Mouse (Mus musculus) Patski (cell line): ENCODE data around the gene Wscd2. TPM values are rescaled to one million over a fixed set of nuclear protein-coding genes. Genes with fewer than 3 reads are reported as not detected.

ENCODE experiments used
- ATAC-seq: fragments of 100-300 bp; one replicate; pipeline ENCODE4 v1.8.0; 2021
- CTCF ChIA-PET: fragments of 350-600 bp; sonication (Branson Sonifier 250); formaldehyde crosslinking; loops from one replicate; lab custom pipeline; 2022; ENCODE audit warnings: inconsistent platforms; lab: Charles Lee
- POLR2A ChIA-PET: fragments of 350-600 bp; sonication (Branson Sonifier 250); formaldehyde crosslinking; loops from one replicate; lab custom pipeline; 2022; ENCODE audit warnings: antibody characterized with exemption, inconsistent platforms; lab: Charles Lee
- DNase-seq: peaks from one replicate; pipeline ENCODE4 v3.0.0-alpha.2; 2011; ENCODE audit warnings: low read depth, low spot score
- H3K27me3 ChIP-seq: fragments of 371-371 bp; one replicate; pipeline ENCODE4 v1.5.1; 2021
- CTCF ChIP-seq: fragments of 100-300 bp; IDR thresholded peaks from one replicate; pipeline ENCODE4 v1.5.1; 2021
- in situ Hi-C: fragments of 300-500 bp; cut with MboI; formaldehyde crosslinking; loops from 3 replicates; pipeline ENCODE4 v1.11.1; 2018; ENCODE audit warnings: low pct_unique_long_range_greater_than_20kb, mixed read lengths
- polyA plus RNA-seq: library from polyadenylated mRNA; unstranded; gene quantifications from one replicate; pipeline ENCODE4 v1.2.3, GENCODE M21; 2021

The Wscd2 gene
- polyA plus RNA-seq, 1 experiment from 2014 or later: 0.28 TPM

DNA sequence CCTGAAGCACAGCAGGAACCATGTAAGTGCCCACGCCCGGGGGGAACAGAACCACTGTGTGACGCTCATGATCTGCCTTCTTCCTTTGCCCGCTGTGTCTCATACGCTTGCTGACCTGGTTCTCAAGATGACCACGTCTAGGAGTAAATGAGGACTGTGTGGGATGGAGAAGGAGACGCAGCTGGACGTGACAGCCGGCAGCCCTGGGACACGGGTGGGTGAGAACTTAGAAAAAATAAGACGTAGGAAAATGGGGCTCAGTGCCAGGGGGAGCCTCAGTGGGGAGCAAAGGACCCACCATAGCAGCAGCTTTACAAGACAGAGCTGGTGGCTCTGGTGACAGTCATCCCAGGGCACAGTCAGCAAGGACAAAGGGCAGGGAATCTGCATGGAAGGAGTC, 9.3 kb downstream of the Wscd2 start:
- ChIA-PET POLR2A (no interaction called here), CTCF (no interaction called here)
- ATAC-seq (no peak), DNase-seq (no peak)
- in situ Hi-C loops: no loop called here
- no peaks in the 10 kb centered on the region for H3K27me3 ChIP-seq
- no peak for TF ChIP-seq CTCF

GRCm38 (mm10) chr5:113503276-113503675, 13.1 kb downstream of the Wscd2 start:
- POLR2A ChIA-PET: no interaction called here
- CTCF ChIA-PET: no interaction called here
- ATAC-seq (no peak), DNase-seq (no peak)
- in situ Hi-C loops: no loop called here
- TF ChIP-seq CTCF: no peak
- H3K27me3 ChIP-seq: no peaks in the 10 kb centered on the region

GRCm38 (mm10) chr5:113504654-113505053, 14.5 kb downstream of the Wscd2 start:
- in situ Hi-C loops: no loop called here
- no peak for DNase-seq
- CTCF ChIA-PET: no interaction called here
- TF ChIP-seq CTCF: no peak
- POLR2A ChIA-PET: no interaction called here
- H3K27me3 ChIP-seq: no peaks in the 10 kb centered on the region
- no peak for ATAC-seq

- TF ChIP-seq CTCF: no peak
- DNase-seq (no peak), ATAC-seq (no peak)
- in situ Hi-C loops: no loop called here
- no peaks in the 10 kb centered on the region for H3K27me3 ChIP-seq
- CTCF ChIA-PET: no interaction called here
- POLR2A ChIA-PET: no interaction called here
These were observed 15.9 kb downstream of the Wscd2 start for GRCm38 (mm10) chr5:113506065-113506464.

- in situ Hi-C loops: no loop called here
- no peak for TF ChIP-seq CTCF
- no peak for ATAC-seq
- CTCF ChIA-PET: no interaction called here
- DNase-seq: no peak
- POLR2A ChIA-PET: no interaction called here
- no peaks in the 10 kb centered on the region for H3K27me3 ChIP-seq
These were observed 16.6 kb downstream of the Wscd2 start for GRCm38 (mm10) chr5:113506779-113507178.

GRCm38 (mm10) chr5:113509167-113509566, 19.0 kb downstream of the Wscd2 start:
- POLR2A ChIA-PET: no interaction called here
- TF ChIP-seq CTCF: no peak
- ATAC-seq (no peak), DNase-seq (no peak)
- CTCF ChIA-PET: interaction anchor here (1.6 kb wide), 1 partner anchor 12 kb away, joined by 3 read pairs; no protein-coding TSS in a partner anchor
- H3K27me3 ChIP-seq: no peaks in the 10 kb centered on the region
- in situ Hi-C loops: no loop called here

DNA sequence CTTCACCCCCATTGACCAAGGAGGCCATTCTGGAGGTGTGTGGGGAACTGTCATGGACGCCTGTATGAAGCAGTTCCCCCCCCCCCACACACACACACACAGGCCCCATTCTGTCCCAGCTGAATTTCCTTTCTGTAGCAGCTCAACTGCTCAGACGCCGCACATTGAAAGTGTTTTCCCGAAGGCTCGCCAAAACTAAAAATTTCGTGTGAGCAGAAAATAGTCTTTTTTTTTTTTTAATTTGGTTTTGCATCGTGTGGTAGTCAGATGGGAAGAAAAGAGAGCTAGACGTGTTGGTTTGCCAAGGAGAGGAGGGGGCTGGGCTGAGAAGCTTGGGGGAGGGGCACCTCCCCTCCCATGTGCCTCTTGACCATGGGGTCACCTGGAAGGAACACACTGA, 23.5 kb downstream of the Wscd2 start:
- no peak for ATAC-seq
- in situ Hi-C loops: no loop called here
- POLR2A ChIA-PET: no interaction called here
- no peak for TF ChIP-seq CTCF
- H3K27me3 ChIP-seq: no peaks in the 10 kb centered on the region
- DNase-seq: no peak
- CTCF ChIA-PET: no interaction called here

DNA sequence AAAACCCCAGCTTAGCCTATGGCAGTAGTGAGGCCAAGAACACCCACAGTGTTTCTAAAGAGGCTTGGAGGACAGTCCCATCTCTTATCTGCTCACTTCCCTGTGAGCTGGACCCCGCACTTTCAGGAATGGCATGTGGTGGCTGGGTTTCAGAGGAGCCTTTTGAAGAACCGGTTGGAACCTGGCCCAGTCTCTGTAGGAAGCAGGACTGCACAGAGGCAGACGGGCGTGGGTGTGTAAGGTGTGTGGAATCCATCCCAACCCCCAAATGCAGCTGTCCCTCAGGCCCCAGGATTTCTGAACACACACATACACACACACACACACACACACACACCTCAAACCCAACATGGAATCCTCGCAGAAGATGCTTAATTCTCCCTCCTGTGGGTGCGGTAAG, 23.9 kb downstream of the Wscd2 start:
- in situ Hi-C loops: no loop called here
- ChIA-PET POLR2A (no interaction called here), CTCF (no interaction called here)
- DNase-seq (no peak), ATAC-seq (no peak)
- H3K27me3 ChIP-seq: no peaks in the 10 kb centered on the region
- no peak for TF ChIP-seq CTCF

DNA sequence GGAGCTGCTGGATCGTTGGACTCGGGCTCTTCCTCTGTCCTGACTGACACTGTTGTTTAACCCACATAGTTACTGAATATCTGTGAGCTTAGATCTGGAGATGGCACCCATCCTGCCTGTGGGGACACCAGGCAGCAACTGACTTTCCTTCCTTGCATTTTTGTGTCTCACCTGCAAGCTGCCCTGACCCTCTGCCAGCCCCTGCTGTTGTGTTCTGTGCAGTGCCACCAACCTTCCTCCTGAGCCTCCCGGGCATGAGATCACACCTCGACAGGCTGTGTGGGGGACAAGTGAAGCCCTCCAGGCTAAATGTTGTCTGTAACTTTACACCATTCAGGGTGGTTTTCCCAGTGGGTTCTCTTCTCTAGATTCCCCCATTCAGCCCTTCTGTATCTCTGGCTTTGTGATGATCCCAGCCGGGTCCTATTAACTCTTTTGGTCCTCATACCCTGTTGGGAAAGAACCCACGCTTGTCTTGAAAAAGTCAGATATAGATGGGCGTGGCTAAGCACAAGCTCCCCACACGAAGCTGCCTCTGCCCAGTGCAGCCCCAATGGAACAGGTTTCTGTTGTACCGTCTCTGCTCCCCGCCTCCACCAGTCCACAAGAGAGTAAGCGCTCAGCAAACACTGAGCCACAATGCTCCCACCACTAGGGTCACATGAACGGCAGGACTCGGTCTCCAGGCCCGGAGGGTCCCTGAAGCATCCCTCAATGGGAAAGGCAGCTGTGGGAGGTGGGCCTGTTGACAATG, 26.2 kb downstream of the Wscd2 start:
- POLR2A ChIA-PET: no interaction called here
- H3K27me3 ChIP-seq: no peaks in the 10 kb centered on the region
- DNase-seq (no peak), ATAC-seq (no peak)
- in situ Hi-C loops: no loop called here
- no peak for TF ChIP-seq CTCF
- CTCF ChIA-PET: interaction anchor here (1.5 kb wide), 1 partner anchor 19 kb away, joined by 4 read pairs; no protein-coding TSS in a partner anchor

GRCm38 (mm10) chr5:113516873-113517336, 26.8 kb downstream of the Wscd2 start:
- in situ Hi-C loops: no loop called here
- ChIA-PET CTCF (interaction anchor here (1.5 kb wide), 1 partner anchor 20 kb away, joined by 4 read pairs; no protein-coding TSS in a partner anchor), POLR2A (no interaction called here)
- H3K27me3 ChIP-seq: no peaks in the 10 kb centered on the region
- TF ChIP-seq CTCF: no peak
- ATAC-seq (no peak), DNase-seq (no peak)

DNA sequence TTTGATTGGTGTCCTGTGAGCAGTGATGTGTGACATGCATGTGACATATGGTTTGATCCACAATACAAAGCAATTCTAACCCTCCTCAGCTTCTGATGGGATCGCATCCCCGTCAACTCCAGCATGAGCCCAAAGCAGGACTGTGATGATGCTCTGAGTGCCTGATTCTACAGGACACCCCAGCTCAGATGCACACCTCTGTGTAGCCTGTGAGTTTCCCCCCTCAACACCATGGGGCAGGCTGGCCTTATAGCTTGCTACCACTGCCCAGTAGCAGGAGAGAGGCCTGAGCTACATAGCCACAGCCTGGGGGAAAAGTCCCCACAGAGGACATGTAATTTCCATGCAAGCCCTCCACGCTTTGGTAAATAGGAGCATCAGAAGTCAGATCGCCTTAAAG, 27.3 kb downstream of the Wscd2 start:
- TF ChIP-seq CTCF: no peak
- POLR2A ChIA-PET: no interaction called here
- in situ Hi-C loops: no loop called here
- DNase-seq (no peak), ATAC-seq (no peak)
- CTCF ChIA-PET: interaction anchor here (1.3 to 1.5 kb wide), 2 partner anchors 21 kb away, joined by 3 to 4 read pairs; no protein-coding TSS in a partner anchor
- no peaks in the 10 kb centered on the region for H3K27me3 ChIP-seq

GRCm38 (mm10) chr5:113521037-113521436, 30.9 kb downstream of the Wscd2 start:
- DNase-seq (no peak), ATAC-seq (no peak)
- ChIA-PET CTCF (no interaction called here), POLR2A (no interaction called here)
- no peak for TF ChIP-seq CTCF
- in situ Hi-C loops: no loop called here
- no peaks in the 10 kb centered on the region for H3K27me3 ChIP-seq
